Mouse (Mus musculus): ENCODE measurements around the gene Adam8.

The Adam8 gene

GRCm38 (mm10) chr7:139979011-139979719 is 13.2 kb downstream of the Adam8 start:
- DNase-seq (ENCODE audit: low read depth): no peak

GRCm38 (mm10) chr7:139978278-139978892 is 14.0 kb downstream of the Adam8 start, which contains the start of gene 6430531B16Rik:
6430531B16Rik (minus strand) TSS chr7:139978755.
- peak; percentile 40 for DNase-seq (ENCODE audit: low read depth)

DNA sequence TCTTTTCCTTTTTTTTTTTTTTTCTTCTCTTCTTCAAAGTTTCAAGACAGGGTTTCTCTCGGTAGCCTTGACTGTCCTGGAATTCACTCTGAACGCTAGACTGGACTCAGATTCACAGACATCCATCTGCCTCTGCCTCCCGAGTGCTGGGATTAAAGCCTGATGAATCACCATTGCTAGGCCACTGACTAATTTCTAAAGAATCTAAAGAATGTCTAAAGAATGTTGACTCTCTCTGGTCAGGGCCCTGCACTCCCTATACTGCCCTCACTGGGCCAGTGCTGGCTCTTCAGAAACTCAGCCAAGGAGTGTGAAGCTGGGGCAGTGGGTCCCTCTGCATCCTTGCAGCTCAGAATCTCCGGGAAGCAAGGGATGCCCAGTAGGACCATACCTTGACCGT is 16.9 kb downstream of the Adam8 start:
- no peak for DNase-seq (ENCODE audit: low read depth)

- no peak for DNase-seq (ENCODE audit: low read depth)
Observed at GRCm38 (mm10) chr7:139974307-139974706, 18.1 kb downstream of the Adam8 start.

GRCm38 (mm10) chr7:139972923-139973331 is 19.4 kb downstream of the Adam8 start:
- no peak for DNase-seq (ENCODE audit: low read depth)

DNA sequence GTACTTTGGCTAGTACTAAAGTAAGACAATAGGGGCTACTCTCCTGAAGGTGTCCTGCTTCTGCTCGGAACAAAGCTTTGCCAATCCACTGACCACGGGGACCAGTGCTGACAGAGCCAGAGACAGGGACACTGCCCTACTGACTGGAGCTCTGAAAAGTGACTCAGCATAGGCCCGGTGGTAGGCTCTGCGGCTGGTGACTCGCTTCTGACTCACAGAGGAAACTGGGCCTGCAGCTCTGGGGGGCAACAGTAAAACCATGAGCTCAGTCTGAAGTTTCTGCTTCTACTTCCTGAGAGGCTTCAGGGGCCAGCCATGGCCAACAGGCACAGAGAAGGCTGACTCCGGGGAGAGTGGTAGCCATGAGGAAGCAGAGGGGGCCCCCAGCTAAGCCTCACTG is 20.9 kb downstream of the Adam8 start:
- no peak for DNase-seq (ENCODE audit: low read depth)

DNA sequence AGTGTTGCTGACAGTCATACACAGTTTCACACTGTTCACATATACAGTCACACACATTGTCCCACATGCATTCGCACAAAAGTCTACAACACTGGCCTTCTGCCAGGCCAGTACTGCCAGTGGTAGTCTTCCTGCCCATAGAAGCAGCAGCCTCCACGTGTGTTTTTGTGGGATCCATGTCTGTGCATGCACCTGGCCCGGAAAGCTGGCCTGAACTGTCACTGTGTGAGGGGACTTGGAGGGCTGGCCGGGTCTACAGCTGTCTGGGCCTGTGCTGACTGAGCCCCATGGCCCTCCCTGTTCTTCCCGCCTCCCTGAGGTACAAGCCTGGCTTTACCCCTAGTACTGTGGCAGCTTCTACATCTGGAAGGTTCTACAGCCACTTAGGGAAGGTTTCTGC is 21.4 kb downstream of the Adam8 start:
- DNase-seq (ENCODE audit: low read depth): no peak

- no peak for DNase-seq (ENCODE audit: low read depth)
Observed at GRCm38 (mm10) chr7:139970216-139970919, 22.0 kb downstream of the Adam8 start.

DNA sequence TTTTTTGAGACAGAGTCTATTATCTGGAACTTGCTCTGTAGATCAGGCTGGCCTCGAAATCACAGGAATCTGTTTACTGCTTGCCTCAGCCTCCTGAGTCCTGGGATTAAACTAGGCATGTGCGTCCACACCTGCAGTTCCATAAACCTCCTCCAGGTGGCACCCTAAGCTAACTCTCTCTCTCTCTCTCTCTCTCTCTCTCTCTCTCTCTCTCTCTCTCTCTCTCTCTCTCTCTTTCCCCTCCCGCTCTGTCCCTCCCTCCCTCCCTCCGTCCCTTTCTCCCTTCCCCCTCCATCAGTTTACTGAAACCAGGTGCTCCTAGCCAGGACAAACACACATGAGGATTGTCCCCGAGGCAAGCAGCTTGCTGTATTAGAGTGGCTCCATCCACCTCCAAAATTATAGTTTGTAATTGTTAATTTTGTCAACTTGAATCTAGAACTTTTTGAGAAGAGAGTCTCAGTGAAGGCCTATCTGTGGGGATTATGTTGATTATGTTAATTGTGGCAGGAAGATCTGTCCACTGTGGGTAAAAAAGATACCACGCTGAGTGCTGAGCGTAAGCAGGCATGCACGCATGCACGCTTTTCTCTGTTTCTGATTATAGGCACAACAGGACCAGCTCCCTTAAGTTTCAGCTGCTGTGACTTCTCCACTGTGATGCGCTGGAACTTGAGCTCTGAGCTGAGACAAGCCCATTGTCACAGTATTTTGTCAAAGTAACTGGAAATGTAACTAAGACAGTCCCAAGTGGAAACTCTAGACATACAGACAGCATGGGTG is 22.8 kb downstream of the Adam8 start:
- peak; percentile 41 for DNase-seq (ENCODE audit: low read depth)

- DNase-seq (ENCODE audit: low read depth): no peak
Observed at GRCm38 (mm10) chr7:139968428-139968827, 23.9 kb downstream of the Adam8 start.

DNA sequence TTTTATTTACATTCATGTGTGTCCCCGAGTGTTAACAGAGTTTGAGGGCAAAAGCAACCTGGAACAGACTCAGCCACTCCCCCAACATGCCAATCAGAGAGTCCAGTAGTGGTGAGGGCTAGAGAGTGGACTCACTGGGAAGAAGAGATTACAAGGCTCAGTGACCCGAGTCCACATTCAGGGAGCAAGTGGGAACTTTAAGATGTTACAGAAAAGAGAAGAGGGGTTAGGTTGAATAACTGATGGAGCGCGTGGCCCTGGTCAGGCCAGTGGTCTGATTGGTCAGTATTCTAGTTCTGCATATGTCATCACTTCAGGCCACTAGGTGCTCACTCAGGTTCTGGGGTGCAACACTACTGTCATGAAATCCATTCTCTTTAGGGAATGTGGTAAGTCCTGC is 25.2 kb downstream of the Adam8 start:
- DNase-seq (ENCODE audit: low read depth): no peak

DNA sequence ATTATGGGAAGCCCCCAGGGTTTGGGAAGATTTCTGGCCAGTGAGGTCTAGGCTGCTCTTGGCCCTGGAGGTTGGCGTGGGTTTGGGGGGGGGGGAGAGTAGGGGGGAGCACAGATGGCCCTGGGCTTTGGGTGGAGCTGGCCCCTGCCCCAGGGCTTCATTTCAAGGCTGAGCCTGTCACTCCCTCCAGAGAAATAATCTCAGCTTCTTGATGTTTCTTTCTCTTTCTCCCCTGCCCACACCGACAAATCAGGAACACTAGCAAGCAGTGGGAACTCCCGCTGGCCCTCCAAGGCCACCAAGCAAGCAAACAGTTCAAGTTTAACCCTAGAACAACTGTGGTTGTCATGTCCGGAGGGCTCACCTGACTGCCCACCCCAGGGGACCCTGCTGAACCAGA is 28.5 kb downstream of the Adam8 start:
- DNase-seq (ENCODE audit: low read depth): no peak

- no peak for DNase-seq (ENCODE audit: low read depth)
Observed at GRCm38 (mm10) chr7:139961141-139961540, 31.2 kb downstream of the Adam8 start.

DNA sequence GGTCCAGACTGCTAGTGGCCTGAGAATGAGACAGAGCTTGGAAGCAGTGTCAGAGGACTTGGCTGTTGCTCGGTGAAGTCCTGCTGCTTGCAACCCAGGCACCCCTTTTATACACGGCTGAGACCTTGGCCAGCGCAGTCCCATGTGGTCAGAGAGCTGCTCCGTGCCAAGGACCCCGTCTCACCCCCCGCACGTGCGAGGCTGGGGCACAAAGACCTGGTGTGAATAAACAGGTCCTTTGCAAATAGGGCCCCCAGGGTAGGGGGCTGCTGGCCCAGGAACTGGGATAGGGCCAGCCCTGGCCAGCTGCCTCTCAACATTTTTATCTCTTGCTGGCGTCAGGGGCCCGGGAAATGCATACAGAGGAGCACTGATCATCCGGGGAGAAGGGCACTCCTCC is 34.4 kb downstream of the Adam8 start:
- DNase-seq (ENCODE audit: low read depth): no peak

GRCm38 (mm10) chr7:139957437-139957836 is 34.9 kb downstream of the Adam8 start:
- DNase-seq (ENCODE audit: low read depth): no peak

DNA sequence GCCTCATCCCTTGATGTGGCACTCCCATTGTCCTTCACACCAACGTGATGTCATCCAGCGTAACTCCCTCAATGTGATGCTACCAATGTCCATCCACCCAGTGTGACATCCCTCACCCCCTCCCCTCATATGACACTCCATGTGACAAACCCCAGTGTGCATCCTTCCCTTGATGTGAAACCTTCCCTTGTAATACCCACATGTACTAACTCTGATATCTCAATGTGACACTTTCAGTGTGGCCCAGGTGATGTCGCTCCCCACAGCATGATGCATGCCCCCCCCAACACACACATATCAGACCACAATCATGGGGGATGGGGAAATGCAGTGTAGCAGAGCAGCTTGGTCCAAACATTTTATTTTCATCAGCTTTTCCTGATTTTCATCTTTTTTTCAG is 35.7 kb downstream of the Adam8 start:
- DNase-seq (ENCODE audit: low read depth): no peak

DNA sequence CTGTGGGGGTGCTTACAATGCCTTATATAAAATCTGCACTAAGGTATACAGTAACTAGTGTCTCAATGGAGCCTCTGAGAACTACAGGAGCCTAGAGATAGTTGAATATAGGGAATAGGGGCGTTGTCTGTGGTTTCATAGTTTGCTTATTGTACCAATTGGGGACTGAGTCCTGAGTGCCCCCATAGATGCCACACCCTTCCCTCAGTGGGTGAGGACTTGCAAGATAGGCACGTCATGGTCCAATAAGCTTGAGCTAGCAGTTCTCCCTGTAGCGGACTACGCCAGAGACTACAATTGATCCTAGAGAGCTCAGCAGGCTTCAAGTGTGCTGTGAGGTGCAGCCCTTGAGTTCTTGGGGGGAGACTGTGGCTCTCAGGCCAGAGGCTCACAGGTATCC is 36.9 kb downstream of the Adam8 start:
- DNase-seq (ENCODE audit: low read depth): peak; percentile 47

DNA sequence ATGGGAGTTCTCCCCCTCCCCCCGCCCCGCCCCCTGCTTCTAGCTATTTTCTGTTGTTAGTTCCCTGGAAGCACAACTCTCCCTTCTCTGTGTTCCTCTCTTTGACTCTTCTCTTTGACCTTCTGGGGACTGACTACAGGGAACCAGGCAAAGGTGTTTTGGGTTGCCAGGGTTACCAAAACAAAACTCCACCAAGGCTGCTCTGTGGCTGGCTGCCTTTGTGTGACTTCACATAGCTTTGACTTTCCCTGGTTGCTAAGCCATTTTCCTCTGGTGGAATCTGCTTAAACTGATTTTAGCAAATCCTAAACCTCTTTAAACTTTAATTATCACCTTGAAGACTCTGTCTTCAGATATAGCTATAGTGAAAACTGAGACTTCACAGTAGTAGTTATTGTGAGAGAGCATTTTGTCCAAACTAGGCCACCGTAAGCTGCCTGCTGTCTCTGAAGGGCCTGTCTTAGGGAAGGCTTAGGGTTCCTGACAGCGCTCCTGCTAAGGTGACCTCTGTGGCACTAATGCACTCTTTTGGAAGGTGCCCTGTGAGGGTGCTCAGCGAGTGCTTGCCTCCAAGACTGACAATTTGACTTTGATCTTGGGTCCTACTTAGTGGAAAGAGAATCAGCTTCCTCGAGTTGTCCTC is 40.2 kb downstream of the Adam8 start:
- no peak for DNase-seq (ENCODE audit: low read depth)

- DNase-seq (ENCODE audit: low read depth): peak; percentile 31
Observed at GRCm38 (mm10) chr7:139951079-139951478, 41.3 kb downstream of the Adam8 start.

DNA sequence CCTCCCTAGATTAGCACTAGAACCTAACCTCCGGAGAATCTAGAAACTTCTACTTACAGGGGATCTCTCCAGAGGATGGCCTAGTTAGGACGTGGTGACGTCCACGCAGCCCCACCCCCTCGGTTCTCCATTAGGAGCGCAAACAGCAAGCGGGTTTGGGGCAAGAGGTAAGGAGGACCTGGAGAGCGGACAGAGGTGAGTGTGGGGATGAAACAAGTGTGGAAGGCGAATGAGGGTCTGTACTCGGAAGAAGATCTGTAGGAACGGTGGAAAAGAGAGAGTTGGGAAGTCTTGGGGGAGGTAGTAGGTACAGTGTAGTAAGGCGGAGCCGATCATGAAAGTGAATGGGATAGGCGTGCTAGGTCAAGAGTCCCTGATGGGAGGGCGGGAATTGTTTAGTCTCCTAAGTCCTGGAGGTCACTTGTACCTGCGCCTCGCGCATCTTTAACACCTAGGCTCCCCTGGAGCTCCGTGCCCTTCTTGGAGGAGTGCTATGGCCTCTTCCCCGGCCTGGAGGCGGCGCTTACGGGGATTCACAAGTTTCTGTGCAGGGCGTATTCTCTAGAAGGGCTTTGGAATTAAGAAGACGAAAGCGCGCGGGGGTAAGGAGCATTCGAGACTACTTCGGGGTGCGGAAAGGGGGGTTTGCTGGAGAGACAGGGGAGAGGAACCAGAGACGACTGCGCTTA is 41.9 kb downstream of the Adam8 start:
- DNase-seq (ENCODE audit: low read depth): peak; percentile 53

- peak; percentile 52 for DNase-seq (ENCODE audit: low read depth)
Observed at GRCm38 (mm10) chr7:139949893-139950282, 42.5 kb downstream of the Adam8 start.
